Mouse (Mus musculus): ENCODE results near the gene 0610040J01Rik.

DNA sequence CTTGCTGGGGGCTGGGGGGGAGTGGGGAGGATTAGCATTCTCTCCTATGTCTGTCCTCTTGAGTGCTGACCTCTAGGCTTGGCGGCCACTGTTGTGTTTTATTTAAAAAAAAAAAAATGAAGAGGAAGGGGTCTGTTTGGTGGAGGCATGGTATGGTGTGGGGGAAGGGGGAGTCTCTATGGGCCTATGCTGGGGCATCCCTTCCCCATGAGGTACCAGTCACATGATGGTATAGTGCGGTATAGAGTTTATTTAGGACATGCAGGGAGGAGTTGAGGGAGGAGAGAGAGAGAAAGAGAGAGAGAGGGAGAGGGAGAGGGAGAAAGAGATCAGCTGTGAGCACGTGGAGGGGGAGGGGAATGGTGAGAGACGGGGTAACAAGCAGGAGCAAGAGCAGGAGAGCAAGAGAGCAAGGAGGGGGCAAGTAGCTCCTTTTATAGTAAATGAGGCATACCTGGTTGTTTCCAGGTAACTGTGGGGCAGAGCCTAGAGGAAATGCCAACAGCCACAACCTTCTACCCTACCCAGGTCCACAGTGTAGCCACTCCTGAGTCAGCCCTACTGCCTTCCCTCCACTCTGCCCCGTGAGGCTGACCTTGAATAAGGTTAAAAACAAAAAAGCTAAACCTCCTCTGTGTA is 15.4 kb downstream of the 0610040J01Rik start:
- TF ChIP-seq CTCF (IDR thresholded peaks at IDR 0.05; ENCODE audit: extremely low read depth, insufficient read length, insufficient replicate concordance, low read depth, low read length) (no peak), POLR2A (IDR thresholded peaks at IDR 0.05; ENCODE audit: low read depth, low read length) (no peak)

Data from small intestine, adult 2 months (tissue).